Comparison of ENCODE assay signal across 8 mouse cellular contexts in genomic region chr7:98837901-98838300, GRCm38 (mm10). TPM values are rescaled to one million over a fixed set of nuclear protein-coding genes. Genes with fewer than 3 reads are reported as not detected.
DNase-seq lines count a peak whose midpoint lies in the region; ATAC-seq lines count a peak whose summit lies in the region.

No protein-coding gene starts in this region.

- peak overlapping the region; percentile 53 for H3K4me3 ChIP-seq in limb, embryonic 11.5 days (ENCODE audit: low read depth, low read length)
- H3K4me3 ChIP-seq in midbrain, embryonic 13.5 days (replicated peaks) = peak overlapping the region; percentile 51

- no peaks in the 10 kb centered on the region for H3K9me3 ChIP-seq in limb, embryonic 11.5 days (ENCODE audit: control insufficient read depth, low read length)
- H3K9me3 ChIP-seq in midbrain, embryonic 13.5 days = no peaks in the 10 kb centered on the region

- no peak overlapping the region for H3K27ac ChIP-seq in limb, embryonic 11.5 days (replicated peaks; ENCODE audit: low read depth, low read length)
- no peak overlapping the region for H3K27ac ChIP-seq in midbrain, embryonic 13.5 days

- WGBS in limb, embryonic 11.5 days = 2% methylated on average over 17 of the region's 17 CpGs
- under 1% methylated on average over 17 of the region's 17 CpGs for WGBS in midbrain, embryonic 13.5 days

- ATAC-seq in limb, embryonic 11.5 days (ENCODE audit: insufficient number of reproducible peaks, low FRiP score, low TSS enrichment, low read depth) = peak; percentile 50; the same call in 1 of the 2 replicates
- ATAC-seq in midbrain, embryonic 13.5 days = peak; percentile 72

- H3K9ac ChIP-seq in limb, embryonic 11.5 days (ENCODE audit: low read length) = peak overlapping the region; percentile 44
- no peak overlapping the region for H3K9ac ChIP-seq in midbrain, embryonic 13.5 days (replicated peaks)

- peak; percentile 80 for DNase-seq in layer of hippocampus, adult 11-12 months (ENCODE audit: low spot score)
- no peak for DNase-seq in layer of hippocampus, adult 9-10 months (ENCODE audit: low spot score)
- peak; percentile 85 for DNase-seq in embryo, embryonic 9.5 days (ENCODE audit: extremely low spot score)
- DNase-seq in heart, adult 11 months = peak; percentile 97
- DNase-seq in kidney, adult 11 months = peak; percentile 64
- DNase-seq in limb, embryonic 11.5 days (ENCODE audit: low spot score) = peak; percentile 91
- DNase-seq in spleen, postnatal 14 days (ENCODE audit: low spot score in 2 of 2) = peak; percentile 25 to 52

- H3K4me1 ChIP-seq in limb, embryonic 11.5 days (ENCODE audit: control insufficient read depth, insufficient read depth, low read length) = peaks cover 52% of the 10 kb centered on the region
- peaks cover 54% of the 10 kb centered on the region for H3K4me1 ChIP-seq in midbrain, embryonic 13.5 days (replicated peaks)

- no peaks in the 10 kb centered on the region for H3K36me3 ChIP-seq in limb, embryonic 11.5 days (ENCODE audit: control insufficient read depth, insufficient read depth, low read length)
- H3K36me3 ChIP-seq in midbrain, embryonic 13.5 days = no peaks in the 10 kb centered on the region

- peak overlapping the region; percentile 87 for H3K4me2 ChIP-seq in limb, embryonic 11.5 days (ENCODE audit: low read depth, severe bottlenecking)
- H3K4me2 ChIP-seq in midbrain, embryonic 13.5 days (replicated peaks) = peak overlapping the region; percentile 86

- peaks cover 55% of the 10 kb centered on the region for H3K27me3 ChIP-seq in limb, embryonic 11.5 days (ENCODE audit: control insufficient read depth, insufficient read depth, low read length)
- peaks cover 99% of the 10 kb centered on the region for H3K27me3 ChIP-seq in midbrain, embryonic 13.5 days

RNA-seq across cellular contexts. Expression of gene Wnt11, which starts 3.0 kb away (rescaled TPM):
- polyA plus RNA-seq in limb, embryonic 11.5 days (2014; fragmentation: Nextera tagmentation; extraction: Ambion mirVana) = 21.3 and 22.2 TPM in 2 replicates
- polyA plus RNA-seq in midbrain, embryonic 13.5 days (2015; fragmentation: Nextera tagmentation; extraction: Ambion mirVana) = 0.55 and 0.69 TPM in 2 replicates

Comparison
In these comparisons a context has a peak if more than half of its experiments do, and no peak if none do; other contexts are left out.
1. RNA of gene Wnt11, which starts 3.0 kb away (polyA plus RNA-seq): 21.3 to 22.2 TPM in limb, embryonic 11.5 days; 0.55 to 0.69 TPM in midbrain, embryonic 13.5 days; every median in the first group is over 10 times any median in the second.